In the genomic region with DNA sequence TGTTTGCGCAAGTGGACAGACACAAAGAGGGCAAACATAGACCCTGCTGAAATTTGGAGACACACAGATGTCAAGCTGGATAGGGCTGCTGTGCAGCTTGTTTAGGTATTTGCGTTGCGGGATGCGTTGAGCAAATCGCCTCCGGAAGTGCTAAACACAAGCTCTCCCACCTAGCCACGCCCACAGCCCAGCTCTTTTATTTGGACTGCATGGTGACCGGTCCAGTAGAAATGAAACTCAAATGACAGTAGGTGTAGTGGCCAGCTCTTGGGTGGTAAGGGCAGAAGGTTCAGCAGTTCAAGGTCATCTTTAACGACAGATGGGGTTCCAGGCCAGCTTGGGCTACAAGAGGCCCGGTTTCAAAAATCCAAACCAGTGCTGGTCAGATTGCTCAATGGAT, we compare ENCODE assay signal across 8 mouse cellular contexts. TPM values are rescaled to one million over a fixed set of nuclear protein-coding genes. Genes with fewer than 3 reads are reported as not detected.
A peak's percentile ranks its signal among the peaks of the same experiment; 100 is the strongest.
DNase-seq lines count a peak whose midpoint lies in the region; ATAC-seq and TF ChIP-seq lines count a peak whose summit lies in the region.

No protein-coding gene starts in this region.

- peak; percentile 45 for DNase-seq in hindbrain, embryonic 10.5 days (ENCODE audit: low spot score)
- no peak for DNase-seq in forebrain, embryonic 14.5 days (ENCODE audit: low spot score)
- no peak for DNase-seq in urinary bladder, postnatal 36 days (ENCODE audit: low spot score in 2 of 2)
- no peak for DNase-seq in cerebellum, postnatal 36 days
- no peak for DNase-seq in Muller cell, postnatal 12 days (ENCODE audit: inconsistent ontology term)

- ATAC-seq in hindbrain, embryonic 16.5 days, result no peak
- ATAC-seq in forebrain, embryonic 14.5 days, result no peak
- no peak for ATAC-seq in liver, embryonic 16.5 days (ENCODE audit: low read depth)

- H3K27ac ChIP-seq in hindbrain, embryonic 10.5 days, result peak overlapping the region; percentile 99
- no peak overlapping the region for H3K27ac ChIP-seq in hindbrain, embryonic 16.5 days (ENCODE audit: low read depth, low read length)
- no peak overlapping the region for H3K27ac ChIP-seq in forebrain, embryonic 14.5 days (ENCODE audit: low read depth, low read length)
- no peak overlapping the region for H3K27ac ChIP-seq in liver, embryonic 16.5 days (ENCODE audit: low read length)

- H3K27me3 ChIP-seq in hindbrain, embryonic 10.5 days (ENCODE audit: insufficient read depth, poor library complexity, severe bottlenecking), result 0 out of 2 replicates have a peak, but pooled peaks cover 6% of the 10 kb centered on the region
- peaks cover 6% of the 10 kb centered on the region for H3K27me3 ChIP-seq in hindbrain, embryonic 16.5 days (replicated peaks; ENCODE audit: control insufficient read depth, insufficient read depth, low read length)
- peaks cover 28% of the 10 kb centered on the region for H3K27me3 ChIP-seq in E14TG2a.4 (ENCODE audit: insufficient read depth, low read length)
- 0 out of 2 replicates have a peak, but pooled peaks cover 8% of the 10 kb centered on the region for H3K27me3 ChIP-seq in forebrain, embryonic 14.5 days (replicated peaks; ENCODE audit: control insufficient read depth, insufficient read depth, low read length)
- H3K27me3 ChIP-seq in liver, embryonic 16.5 days (ENCODE audit: control insufficient read depth, insufficient read depth, low read depth, low read length), result peaks cover 39% of the 10 kb centered on the region

- H3K4me1 ChIP-seq in hindbrain, embryonic 10.5 days (replicated peaks), result peaks cover 59% of the 10 kb centered on the region
- H3K4me1 ChIP-seq in hindbrain, embryonic 16.5 days (ENCODE audit: control insufficient read depth, insufficient read depth, low read depth, low read length), result peaks cover 21% of the 10 kb centered on the region
- peaks cover 47% of the 10 kb centered on the region for H3K4me1 ChIP-seq in E14TG2a.4 (replicated peaks; ENCODE audit: low read depth, low read length)
- H3K4me1 ChIP-seq in forebrain, embryonic 14.5 days (ENCODE audit: control insufficient read depth, insufficient read depth, low read length), result peaks cover 13% of the 10 kb centered on the region
- H3K4me1 ChIP-seq in liver, embryonic 16.5 days (ENCODE audit: control insufficient read depth, low read depth, low read length), result peaks cover 14% of the 10 kb centered on the region

- H3K9me3 ChIP-seq in hindbrain, embryonic 10.5 days, result peaks cover 5% of the 10 kb centered on the region; the same call in 1 of the 2 replicates
- H3K9me3 ChIP-seq in hindbrain, embryonic 16.5 days (ENCODE audit: control insufficient read depth, low read length), result no peaks in the 10 kb centered on the region
- H3K9me3 ChIP-seq in E14TG2a.4 (ENCODE audit: low read length), result no peaks in the 10 kb centered on the region
- no peaks in the 10 kb centered on the region for H3K9me3 ChIP-seq in forebrain, embryonic 14.5 days (replicated peaks; ENCODE audit: control insufficient read depth, low read length)
- no peaks in the 10 kb centered on the region for H3K9me3 ChIP-seq in liver, embryonic 16.5 days (replicated peaks; ENCODE audit: control insufficient read depth, low read length)

- no peak overlapping the region for H3K9ac ChIP-seq in hindbrain, embryonic 16.5 days (ENCODE audit: low read depth, low read length)
- H3K9ac ChIP-seq in forebrain, embryonic 14.5 days (ENCODE audit: low read length), result no peak overlapping the region
- H3K9ac ChIP-seq in liver, embryonic 16.5 days (ENCODE audit: low read depth, low read length), result no peak overlapping the region

- H3K4me3 ChIP-seq in hindbrain, embryonic 10.5 days, result peak overlapping the region; percentile 98
- H3K4me3 ChIP-seq in hindbrain, embryonic 16.5 days (ENCODE audit: low read length), result no peak overlapping the region
- peak overlapping the region; percentile 95; the same call in 1 of the 2 replicates for H3K4me3 ChIP-seq in E14TG2a.4 (replicated peaks; ENCODE audit: low read length)
- no peak overlapping the region for H3K4me3 ChIP-seq in forebrain, embryonic 14.5 days (ENCODE audit: low read depth, low read length)
- H3K4me3 ChIP-seq in liver, embryonic 16.5 days (ENCODE audit: low read depth, low read length), result no peak overlapping the region

- WGBS in hindbrain, embryonic 10.5 days, result 16% methylated on average over 10 of the region's 10 CpGs
- WGBS in hindbrain, embryonic 16.5 days, result 33% methylated on average over 10 of the region's 10 CpGs
- WGBS in forebrain, embryonic 14.5 days, result 18% methylated on average over 10 of the region's 10 CpGs
- WGBS in liver, embryonic 16.5 days (ENCODE audit: insufficient replicate concordance), result 66% methylated on average over 10 of the region's 10 CpGs

- TF ChIP-seq CTCF in E14TG2a.4 (conservative IDR thresholded peaks at IDR 0.05; ENCODE audit: low read length), result no peak

- H3K4me2 ChIP-seq in hindbrain, embryonic 16.5 days (ENCODE audit: low read length), result no peak overlapping the region
- H3K4me2 ChIP-seq in forebrain, embryonic 14.5 days (ENCODE audit: low read length), result peak overlapping the region; percentile 93
- peak overlapping the region; percentile 89; the same call in 1 of the 2 replicates for H3K4me2 ChIP-seq in liver, embryonic 16.5 days (ENCODE audit: low read depth, low read length)

- H3K36me3 ChIP-seq in hindbrain, embryonic 10.5 days, result peaks cover 6% of the 10 kb centered on the region
- H3K36me3 ChIP-seq in hindbrain, embryonic 16.5 days (ENCODE audit: control insufficient read depth, insufficient read depth, low read length), result no peaks in the 10 kb centered on the region
- no peaks in the 10 kb centered on the region for H3K36me3 ChIP-seq in E14TG2a.4 (ENCODE audit: insufficient read depth, low read length)
- H3K36me3 ChIP-seq in forebrain, embryonic 14.5 days (ENCODE audit: control insufficient read depth, insufficient read depth, low read length), result no peaks in the 10 kb centered on the region
- no peaks in the 10 kb centered on the region for H3K36me3 ChIP-seq in liver, embryonic 16.5 days (ENCODE audit: control insufficient read depth, insufficient read depth)

RNA-seq across cellular contexts. Expression of a gene that starts 1.5 kb away (rescaled TPM):
- 25.1 and 29.4 TPM in 2 replicates for polyA plus RNA-seq in hindbrain, embryonic 10.5 days (2016; fragmentation: Nextera tagmentation; extraction: Ambion mirVana)
- 27.4 and 31.8 TPM in 2 replicates for polyA plus RNA-seq in hindbrain, embryonic 16.5 days (2015; fragmentation: Nextera tagmentation; extraction: Ambion mirVana)
- 20.3 and 29.9 TPM in 2 replicates for polyA plus RNA-seq in forebrain, embryonic 14.5 days (2014; fragmentation: Nextera tagmentation; extraction: Ambion mirVana)
- polyA plus RNA-seq in liver, embryonic 16.5 days (2015; fragmentation: Nextera tagmentation; extraction: Ambion mirVana), result 3.4 and 4.0 TPM in 2 replicates

Comparison
In these comparisons a context has a peak if more than half of its experiments do, and no peak if none do; other contexts are left out.
1. H3K4me3 ChIP-seq: peak in hindbrain, embryonic 10.5 days (single experiment) and E14TG2a.4 (single experiment); none in hindbrain, embryonic 16.5 days (single experiment), forebrain, embryonic 14.5 days (single experiment) and liver, embryonic 16.5 days (single experiment).